Mouse (Mus musculus): ENCODE data around the gene Il19. TPM values are rescaled to one million over a fixed set of nuclear protein-coding genes. Genes with fewer than 3 reads are reported as not detected.

The Il19 gene
- total and polyA plus RNA-seq, 2 experiments from 2014 or later, result 0.21 to 0.37 TPM

DNA sequence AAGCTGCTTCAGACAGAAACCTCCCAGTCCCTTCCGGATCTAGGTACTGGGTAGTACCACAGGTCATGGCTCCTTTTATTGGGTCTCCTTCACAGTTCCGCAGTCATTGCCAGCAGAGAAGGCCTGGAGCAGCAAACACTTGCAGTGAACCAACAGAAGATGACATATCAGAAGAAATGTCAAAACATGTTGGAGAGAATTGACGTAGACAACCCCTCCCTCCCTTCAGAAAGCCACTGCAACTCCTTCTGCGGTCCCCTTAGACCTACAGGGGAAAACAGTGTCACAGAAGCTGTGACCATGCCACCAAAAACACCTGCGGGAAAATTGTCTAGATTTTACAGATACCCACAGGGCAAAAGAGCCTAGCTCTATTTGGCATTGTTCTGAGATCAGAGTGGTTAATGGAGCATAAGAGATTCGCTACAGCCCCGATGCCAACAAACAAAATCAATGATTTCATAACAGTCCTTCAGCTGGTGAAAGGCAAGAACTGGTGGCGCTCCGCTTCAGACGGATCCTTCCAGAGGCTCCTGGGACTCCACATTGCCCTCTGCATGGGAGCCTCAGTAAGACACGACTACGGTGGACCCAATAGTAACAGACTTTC lies 28.4 kb downstream of the Il19 start, which contains the start of gene Il20:
Il20 (minus strand) TSS at position 51 of the 610 bp plus-strand sequence.
- TF ChIP-seq CTCF (IDR thresholded peaks at IDR 0.05; ENCODE audit: low read depth), result no peak
- DNase-seq (ENCODE audit: low spot score) (no peak), ATAC-seq (no peak)
- Histone ChIP-seq H3K27ac (no peak within 1 kb of the TSS), H3K4me2 (ENCODE audit: low read depth, low read length) (no peak within 1 kb of the TSS), H3K4me3 (ENCODE audit: low read length) (no peak within 1 kb of the TSS), H3K4me1 (ENCODE audit: insufficient read depth, low read length) (no peaks in the 10 kb centered on the region), H3K36me3 (ENCODE audit: insufficient read depth, low read length) (no peaks in the 10 kb centered on the region), H3K27me3 (ENCODE audit: insufficient read depth, low read length) (no peaks in the 10 kb centered on the region), H3K9ac (replicated peaks; ENCODE audit: low read length) (no peak within 1 kb of the TSS), H3K9me3 (ENCODE audit: low read length) (no peaks in the 10 kb centered on the region)
- WGBS, result 68% methylated on average over 12 of the region's 12 CpGs

DNA sequence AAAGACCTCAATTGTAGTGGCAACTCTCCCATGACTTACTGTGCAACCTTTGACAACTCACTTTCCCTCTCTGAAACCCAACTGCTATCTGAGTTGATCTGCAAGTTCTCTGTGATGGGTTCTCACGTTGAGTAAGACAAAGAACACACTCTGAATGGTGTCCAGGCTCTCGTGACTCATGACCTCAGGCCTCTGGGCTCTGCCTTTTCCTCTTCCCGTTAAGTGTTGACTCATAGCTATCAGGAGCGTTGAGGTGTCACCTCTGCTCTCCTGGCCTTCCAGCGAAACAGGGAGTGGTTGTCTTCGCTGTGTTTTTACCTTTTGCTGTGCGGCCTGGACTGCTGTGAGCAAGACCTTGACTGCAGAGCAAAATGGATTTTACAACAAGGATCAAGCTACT lies 37.4 kb downstream of the Il19 start:
- 86% methylated on average over 7 of the region's 7 CpGs for WGBS
- Histone ChIP-seq H3K9me3 (ENCODE audit: low read length) (no peaks in the 10 kb centered on the region), H3K27me3 (ENCODE audit: insufficient read depth, low read length) (no peaks in the 10 kb centered on the region), H3K27ac (no peak overlapping the region), H3K9ac (replicated peaks; ENCODE audit: low read length) (no peak overlapping the region), H3K36me3 (ENCODE audit: insufficient read depth, low read length) (no peaks in the 10 kb centered on the region), H3K4me1 (ENCODE audit: insufficient read depth, low read length) (no peaks in the 10 kb centered on the region), H3K4me3 (ENCODE audit: low read length) (no peak overlapping the region), H3K4me2 (ENCODE audit: low read depth, low read length) (no peak overlapping the region)
- DNase-seq (ENCODE audit: low spot score), result no peak
- ATAC-seq, result no peak
- TF ChIP-seq CTCF (IDR thresholded peaks at IDR 0.05; ENCODE audit: low read depth), result no peak

GRCm38 (mm10) chr1:130894468-130894867 lies 45.4 kb downstream of the Il19 start:
- H3K4me1 ChIP-seq (ENCODE audit: insufficient read depth, low read length), result no peaks in the 10 kb centered on the region
- no peak for DNase-seq (ENCODE audit: low spot score)
- ATAC-seq, result no peak
- H3K9ac ChIP-seq (replicated peaks; ENCODE audit: low read length), result no peak overlapping the region
- no peaks in the 10 kb centered on the region for H3K27me3 ChIP-seq (ENCODE audit: insufficient read depth, low read length)
- H3K4me2 ChIP-seq (ENCODE audit: low read depth, low read length), result no peak overlapping the region
- no peak overlapping the region for H3K4me3 ChIP-seq (ENCODE audit: low read length)
- no peak for TF ChIP-seq CTCF (IDR thresholded peaks at IDR 0.05; ENCODE audit: low read depth)
- 70% methylated on average over 6 of the region's 6 CpGs for WGBS
- no peak overlapping the region for H3K27ac ChIP-seq
- no peaks in the 10 kb centered on the region for H3K9me3 ChIP-seq (ENCODE audit: low read length)
- no peaks in the 10 kb centered on the region for H3K36me3 ChIP-seq (ENCODE audit: insufficient read depth, low read length)

DNA sequence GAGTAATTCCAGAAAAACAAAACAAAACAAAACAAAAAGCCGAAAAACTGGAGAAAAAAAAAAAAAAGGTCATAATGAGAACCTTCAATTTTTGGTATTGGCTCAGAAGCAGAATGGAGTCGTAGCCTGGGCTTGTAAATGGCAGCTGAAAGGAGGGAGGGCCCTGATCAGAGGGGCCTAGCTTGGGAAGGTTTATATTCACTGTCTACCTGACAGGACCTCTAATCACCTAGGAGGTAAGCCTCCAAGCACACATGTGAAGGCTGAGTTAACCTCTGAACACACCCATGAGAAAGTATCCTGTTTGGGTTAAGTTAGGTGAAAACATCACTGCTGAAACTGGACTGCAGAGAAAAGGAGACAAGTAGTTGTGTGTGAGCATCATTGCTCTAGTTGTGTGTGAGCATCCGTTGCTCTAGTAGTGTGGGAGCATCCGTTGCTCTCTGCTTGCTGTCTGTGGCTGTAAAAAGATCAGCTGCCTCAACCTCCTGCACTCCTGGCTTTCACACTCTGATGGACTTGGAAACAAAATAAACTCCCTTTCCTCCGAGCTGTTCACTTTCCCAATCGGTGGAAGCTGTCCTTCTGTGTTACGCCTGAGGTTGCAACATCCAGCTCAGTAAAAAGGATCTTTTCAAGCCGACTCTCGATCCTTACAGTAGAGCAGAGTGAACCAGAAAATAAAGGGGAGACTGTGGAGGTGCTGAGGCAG lies 46.4 kb downstream of the Il19 start:
- WGBS, result 65% methylated on average over 9 of the region's 9 CpGs

DNA sequence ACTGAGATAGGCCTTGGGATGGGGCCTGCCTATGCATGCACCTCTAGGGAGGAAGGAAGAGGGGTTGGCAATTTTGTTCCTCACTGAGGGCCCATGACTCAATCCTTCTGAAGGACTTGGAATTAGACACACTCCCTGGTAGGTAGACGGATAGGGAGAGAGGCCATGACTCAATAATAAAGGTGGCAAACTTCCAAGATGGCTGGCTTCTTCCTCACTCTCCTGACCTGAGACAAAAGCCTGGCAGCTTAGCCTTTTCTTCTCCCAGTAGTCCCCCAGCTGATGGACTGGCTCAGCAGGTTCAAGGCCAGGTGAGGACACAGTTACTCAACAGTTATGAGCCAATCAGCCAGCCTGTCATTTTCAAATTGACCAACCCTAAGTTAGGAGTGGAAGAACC lies 47.5 kb downstream of the Il19 start:
- Histone ChIP-seq H3K27me3 (ENCODE audit: insufficient read depth, low read length) (no peaks in the 10 kb centered on the region), H3K36me3 (ENCODE audit: insufficient read depth, low read length) (no peaks in the 10 kb centered on the region), H3K9ac (replicated peaks; ENCODE audit: low read length) (no peak overlapping the region), H3K4me2 (ENCODE audit: low read depth, low read length) (no peak overlapping the region), H3K4me1 (ENCODE audit: insufficient read depth, low read length) (no peaks in the 10 kb centered on the region), H3K9me3 (ENCODE audit: low read length) (no peaks in the 10 kb centered on the region), H3K4me3 (ENCODE audit: low read length) (no peak overlapping the region), H3K27ac (no peak overlapping the region)
- ATAC-seq (no peak), DNase-seq (ENCODE audit: low spot score) (no peak)
- 47% methylated on average over 1 of the region's 1 CpGs for WGBS
- TF ChIP-seq CTCF (IDR thresholded peaks at IDR 0.05; ENCODE audit: low read depth), result no peak

More for the DNA sequence above, 46.4 kb downstream of the Il19 start:
- no peak for DNase-seq (ENCODE audit: low spot score)
- H3K9me3 ChIP-seq (ENCODE audit: low read length), result no peaks in the 10 kb centered on the region
- H3K4me2 ChIP-seq (ENCODE audit: low read depth, low read length), result no peak overlapping the region
- H3K27ac ChIP-seq, result no peak overlapping the region
- H3K4me3 ChIP-seq (ENCODE audit: low read length), result no peak overlapping the region
- no peak for TF ChIP-seq CTCF (IDR thresholded peaks at IDR 0.05; ENCODE audit: low read depth)
- no peak for ATAC-seq
- no peaks in the 10 kb centered on the region for H3K36me3 ChIP-seq (ENCODE audit: insufficient read depth, low read length)
- no peaks in the 10 kb centered on the region for H3K4me1 ChIP-seq (ENCODE audit: insufficient read depth, low read length)
- no peak overlapping the region for H3K9ac ChIP-seq (replicated peaks; ENCODE audit: low read length)
- H3K27me3 ChIP-seq (ENCODE audit: insufficient read depth, low read length), result no peaks in the 10 kb centered on the region

DNA sequence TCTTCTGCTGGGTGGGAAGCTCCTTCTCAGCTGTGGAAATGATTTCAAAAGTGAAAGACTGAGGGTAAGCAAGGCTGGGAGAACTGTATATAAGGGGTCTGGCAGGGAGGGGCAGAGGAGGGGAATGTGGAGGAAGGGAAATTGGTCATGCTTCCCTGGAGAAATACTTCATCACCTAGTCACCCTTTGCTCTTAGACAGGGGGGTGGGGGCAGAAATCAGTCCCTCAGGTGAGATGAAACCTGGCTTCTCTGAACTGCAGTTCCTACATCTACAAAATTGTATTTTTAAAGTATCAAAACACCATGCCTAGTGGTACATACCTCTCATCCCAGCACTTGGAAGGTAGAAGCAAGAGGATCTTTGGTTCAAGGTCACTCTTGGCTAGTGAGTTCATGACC lies 52.6 kb downstream of the Il19 start, which contains the start of gene Il24:
Il24 (minus strand) TSS at position 101 of the 400 bp plus-strand sequence.
- Histone ChIP-seq H3K4me2 (ENCODE audit: low read depth, low read length) (no peak within 1 kb of the TSS), H3K27me3 (ENCODE audit: insufficient read depth, low read length) (no peaks in the 10 kb centered on the region), H3K9ac (replicated peaks; ENCODE audit: low read length) (no peak within 1 kb of the TSS), H3K27ac (no peak within 1 kb of the TSS), H3K9me3 (ENCODE audit: low read length) (no peaks in the 10 kb centered on the region), H3K36me3 (ENCODE audit: insufficient read depth, low read length) (no peaks in the 10 kb centered on the region), H3K4me1 (ENCODE audit: insufficient read depth, low read length) (no peaks in the 10 kb centered on the region), H3K4me3 (ENCODE audit: low read length) (no peak within 1 kb of the TSS)
- ATAC-seq (no peak), DNase-seq (ENCODE audit: low spot score) (no peak)
- no peak for TF ChIP-seq CTCF (IDR thresholded peaks at IDR 0.05; ENCODE audit: low read depth)

GRCm38 (mm10) chr1:130883146-130883545 lies 56.8 kb downstream of the Il19 start:
- ATAC-seq, result no peak
- no peak for DNase-seq (ENCODE audit: low spot score)
- no peak for TF ChIP-seq CTCF (IDR thresholded peaks at IDR 0.05; ENCODE audit: low read depth)
- peaks cover 3% of the 10 kb centered on the region; the same call in 1 of the 2 replicates for H3K27me3 ChIP-seq (ENCODE audit: insufficient read depth, low read length)
- H3K9ac ChIP-seq (replicated peaks; ENCODE audit: low read length), result no peak overlapping the region
- H3K9me3 ChIP-seq (ENCODE audit: low read length), result no peaks in the 10 kb centered on the region
- H3K4me3 ChIP-seq (ENCODE audit: low read length), result no peak overlapping the region
- H3K27ac ChIP-seq, result no peak overlapping the region
- no peaks in the 10 kb centered on the region for H3K4me1 ChIP-seq (ENCODE audit: insufficient read depth, low read length)
- 86% methylated on average over 4 of the region's 4 CpGs for WGBS
- H3K4me2 ChIP-seq (ENCODE audit: low read depth, low read length), result no peak overlapping the region
- no peaks in the 10 kb centered on the region for H3K36me3 ChIP-seq (ENCODE audit: insufficient read depth, low read length)

Other genes starting within 250 kb of the Il19 start
- not detected in 2 replicates for gene Gm29427, start 224.3 kb downstream of the Il19 start, total RNA-seq (2014; rRNA removed)
- not detected in 2 replicates for gene Gm29427, start 224.3 kb downstream of the Il19 start, polyA plus RNA-seq (2015; fragmentation: Nextera tagmentation; extraction: Ambion mirVana)
- 10.4 and 11.9 TPM in 2 replicates for gene Yod1, start 222.8 kb downstream of the Il19 start, total RNA-seq (2014; rRNA removed)
- gene Yod1, start 222.8 kb downstream of the Il19 start, polyA plus RNA-seq (2015; fragmentation: Nextera tagmentation; extraction: Ambion mirVana), result 19.3 and 20.7 TPM in 2 replicates
- gene Pfkfb2, start 210.9 kb downstream of the Il19 start, total RNA-seq (2014; rRNA removed), result 23.6 and 30.0 TPM in 2 replicates
- 13.3 and 13.5 TPM in 2 replicates for gene Pfkfb2, start 210.9 kb downstream of the Il19 start, polyA plus RNA-seq (2015; fragmentation: Nextera tagmentation; extraction: Ambion mirVana)
- gene AA986860, start 208.1 kb downstream of the Il19 start, total RNA-seq (2014; rRNA removed), result 0.32 and 1.3 TPM in 2 replicates
- 0.58 and 0.59 TPM in 2 replicates for gene AA986860, start 208.1 kb downstream of the Il19 start, polyA plus RNA-seq (2015; fragmentation: Nextera tagmentation; extraction: Ambion mirVana)
- gene Fcamr, start 139.2 kb downstream of the Il19 start, total RNA-seq (2014; rRNA removed), result not detected in 2 replicates
- gene Fcamr, start 139.2 kb downstream of the Il19 start, polyA plus RNA-seq (2015; fragmentation: Nextera tagmentation; extraction: Ambion mirVana), result not detected in 2 replicates
- not detected in 2 replicates for gene Pigr, start 113.4 kb downstream of the Il19 start, total RNA-seq (2014; rRNA removed)
- gene Pigr, start 113.4 kb downstream of the Il19 start, polyA plus RNA-seq (2015; fragmentation: Nextera tagmentation; extraction: Ambion mirVana), result not detected in 2 replicates
- gene Fcmr, start 74.4 kb downstream of the Il19 start, total RNA-seq (2014; rRNA removed), result 0.75 and 2.2 TPM in 2 replicates
- 2.5 and 2.7 TPM in 2 replicates for gene Fcmr, start 74.4 kb downstream of the Il19 start, polyA plus RNA-seq (2015; fragmentation: Nextera tagmentation; extraction: Ambion mirVana)
- gene Il24, start 52.7 kb downstream of the Il19 start, total RNA-seq (2014; rRNA removed), result not detected in 2 replicates
- gene Il24, start 52.7 kb downstream of the Il19 start, polyA plus RNA-seq (2015; fragmentation: Nextera tagmentation; extraction: Ambion mirVana), result not detected in 2 replicates
- gene Il20, start 28.7 kb downstream of the Il19 start, total RNA-seq (2014; rRNA removed), result not detected in 2 replicates
- gene Il20, start 28.7 kb downstream of the Il19 start, polyA plus RNA-seq (2015; fragmentation: Nextera tagmentation; extraction: Ambion mirVana), result not detected in 2 replicates
- gene Il10, start 79.7 kb upstream of the Il19 start, total RNA-seq (2014; rRNA removed), result not detected in 2 replicates
- not detected in 2 replicates for gene Il10, start 79.7 kb upstream of the Il19 start, polyA plus RNA-seq (2015; fragmentation: Nextera tagmentation; extraction: Ambion mirVana)
- gene Mapkapk2, start 157.7 kb upstream of the Il19 start, total RNA-seq (2014; rRNA removed), result 71.1 and 74.2 TPM in 2 replicates
- 19.7 and 21.2 TPM in 2 replicates for gene Mapkapk2, start 157.7 kb upstream of the Il19 start, polyA plus RNA-seq (2015; fragmentation: Nextera tagmentation; extraction: Ambion mirVana)
- 8.9 and 9.3 TPM in 2 replicates for gene Dyrk3, start 198.2 kb upstream of the Il19 start, total RNA-seq (2014; rRNA removed)
- gene Dyrk3, start 198.2 kb upstream of the Il19 start, polyA plus RNA-seq (2015; fragmentation: Nextera tagmentation; extraction: Ambion mirVana), result 10.2 and 11.1 TPM in 2 replicates
- 38.1 and 39.7 TPM in 2 replicates for gene Eif2d, start 213.1 kb upstream of the Il19 start, total RNA-seq (2014; rRNA removed)
- gene Eif2d, start 213.1 kb upstream of the Il19 start, polyA plus RNA-seq (2015; fragmentation: Nextera tagmentation; extraction: Ambion mirVana), result 42.8 and 44.4 TPM in 2 replicates

All from hindbrain, postnatal 0 days (tissue).